Mouse (Mus musculus) brown adipose tissue, adult 24 weeks (tissue): Measurements from ENCODE around the gene Gm12169. TPM values are rescaled to one million over a fixed set of nuclear protein-coding genes. Genes with fewer than 3 reads are reported as not detected.
A peak's percentile ranks its signal among the peaks of the same experiment; 100 is the strongest.
"Not testable (repeated sequence)": the region's sequence is repeated elsewhere in the genome, so short reads cannot be mapped to it uniquely, and the experiment has no call there.

ENCODE experiments used
- H3K27ac ChIP-seq: fragments of 200-500 bp; replicated peaks from 2 replicates; pipeline ENCODE4 v1.5.1; 2012; ENCODE audit warnings: low read depth, mild to moderate bottlenecking, low read length
- H3K4me1 ChIP-seq: fragments of 200-500 bp; 2 replicates; pipeline ENCODE4 v1.6.1; 2012; ENCODE audit warnings: low read length, mixed read lengths; ENCODE audit not compliant: control insufficient read depth, insufficient read depth, insufficient read length
- H3K4me3 ChIP-seq: fragments of 200-500 bp; 2 replicates; pipeline ENCODE4 v1.5.1; 2012; ENCODE audit warnings: low read depth, mild to moderate bottlenecking, low read length, moderate library complexity; ENCODE audit not compliant: insufficient read depth
- polyA plus RNA-seq: library from polyadenylated mRNA; stranded (reverse); fragments of >200 nt; gene quantifications from 2 replicates; pipeline ENCODE4 v1.2.4, GENCODE M21; 2012; ENCODE audit not compliant: missing spikeins, insufficient read depth, insufficient read length

The Gm12169 gene
- not detected in 2 replicates for polyA plus RNA-seq

GRCm38 (mm10) chr11:46523912-46524311, at the start of gene Gm12169:
TSS of gene Gm12169 (plus strand) at chr11:46524212.
- H3K4me1 ChIP-seq: no peaks in the 10 kb centered on the region
- H3K4me3 ChIP-seq: no peak within 1 kb of the TSS
- no peak within 1 kb of the TSS for H3K27ac ChIP-seq

- no peak overlapping the region for H3K27ac ChIP-seq
- no peaks in the 10 kb centered on the region for H3K4me1 ChIP-seq
- H3K4me3 ChIP-seq: no peak overlapping the region
Measured at GRCm38 (mm10) chr11:46474220-46474619, 49.8 kb upstream of the Gm12169 start.

GRCm38 (mm10) chr11:46479311-46479710, 44.7 kb upstream of the Gm12169 start:
- Histone ChIP-seq H3K4me1 (no peaks in the 10 kb centered on the region), H3K27ac (no peak overlapping the region), H3K4me3 (no peak overlapping the region)

GRCm38 (mm10) chr11:46480517-46480916, 43.5 kb upstream of the Gm12169 start:
- H3K4me1 ChIP-seq: no peaks in the 10 kb centered on the region
- H3K4me3 ChIP-seq: no peak overlapping the region
- peak overlapping the region; percentile 39 for H3K27ac ChIP-seq

- no peak overlapping the region for H3K27ac ChIP-seq
- no peak overlapping the region for H3K4me3 ChIP-seq
- H3K4me1 ChIP-seq: no peaks in the 10 kb centered on the region
Measured at GRCm38 (mm10) chr11:46488231-46488630, 35.8 kb upstream of the Gm12169 start.

- Histone ChIP-seq H3K4me1 (no peaks in the 10 kb centered on the region), H3K27ac (no peak overlapping the region), H3K4me3 (no peak overlapping the region)
Measured at GRCm38 (mm10) chr11:46488650-46489049, 35.4 kb upstream of the Gm12169 start.

GRCm38 (mm10) chr11:46507146-46507545, 16.9 kb upstream of the Gm12169 start:
- Histone ChIP-seq H3K4me3 (no peak overlapping the region), H3K4me1 (no peaks in the 10 kb centered on the region), H3K27ac (no peak overlapping the region)

GRCm38 (mm10) chr11:46509900-46510299, 14.1 kb upstream of the Gm12169 start:
- H3K4me3 ChIP-seq: no peak overlapping the region
- H3K27ac ChIP-seq: no peak overlapping the region
- no peaks in the 10 kb centered on the region for H3K4me1 ChIP-seq

GRCm38 (mm10) chr11:46521341-46521740, 2.7 kb upstream of the Gm12169 start:
- H3K4me3 ChIP-seq, H3K4me1 ChIP-seq, H3K27ac ChIP-seq: not testable (repeated sequence)

GRCm38 (mm10) chr11:46522719-46523118, 1.3 kb upstream of the Gm12169 start:
- Histone ChIP-seq H3K27ac (no peak overlapping the region), H3K4me3 (no peak overlapping the region), H3K4me1 (no peaks in the 10 kb centered on the region)

GRCm38 (mm10) chr11:46530149-46530548, 6.1 kb downstream of the Gm12169 start:
- H3K27ac ChIP-seq: no peak overlapping the region
- H3K4me1 ChIP-seq: no peaks in the 10 kb centered on the region
- no peak overlapping the region for H3K4me3 ChIP-seq

GRCm38 (mm10) chr11:46536978-46537377, 13.0 kb downstream of the Gm12169 start:
- Histone ChIP-seq H3K4me3 (no peak overlapping the region), H3K4me1 (no peaks in the 10 kb centered on the region), H3K27ac (no peak overlapping the region)

- Histone ChIP-seq H3K27ac (no peak overlapping the region), H3K4me3 (no peak overlapping the region), H3K4me1 (no peaks in the 10 kb centered on the region)
Measured at GRCm38 (mm10) chr11:46543530-46543929, 19.5 kb downstream of the Gm12169 start.

GRCm38 (mm10) chr11:46549721-46550120, 25.7 kb downstream of the Gm12169 start:
- Histone ChIP-seq H3K27ac (no peak overlapping the region), H3K4me1 (no peaks in the 10 kb centered on the region), H3K4me3 (no peak overlapping the region)

GRCm38 (mm10) chr11:46552741-46553140, 28.7 kb downstream of the Gm12169 start:
- Histone ChIP-seq H3K4me1 (no peaks in the 10 kb centered on the region), H3K4me3 (no peak overlapping the region), H3K27ac (no peak overlapping the region)

- Histone ChIP-seq H3K4me1 (no peaks in the 10 kb centered on the region), H3K4me3 (no peak overlapping the region), H3K27ac (no peak overlapping the region)
Measured at GRCm38 (mm10) chr11:46561096-46561495, 37.1 kb downstream of the Gm12169 start.

GRCm38 (mm10) chr11:46564671-46565070, 40.7 kb downstream of the Gm12169 start:
- H3K27ac ChIP-seq: no peak overlapping the region
- no peak overlapping the region for H3K4me3 ChIP-seq
- H3K4me1 ChIP-seq: no peaks in the 10 kb centered on the region
